Mouse (Mus musculus): Measurements from ENCODE around the gene Psmd4. TPM values are rescaled to one million over a fixed set of nuclear protein-coding genes. Genes with fewer than 3 reads are reported as not detected.

Psmd4 gene
- total RNA-seq, 1 experiment = 291 TPM

GRCm38 (mm10) chr3:95012982-95013381, 29.4 kb downstream of the Psmd4 start:
- Histone ChIP-seq H3K9ac (ENCODE audit: insufficient read depth, low read depth, low read length, poor library complexity, severe bottlenecking) (no peak overlapping the region), H3K4me1 (ENCODE audit: control insufficient read depth in 2 of 2, insufficient read depth in 2 of 2, low read length in 2 of 2, poor library complexity in 1 of 2) (peaks cover 0 to 5% of the 10 kb centered on the region in 2 experiments; a peak in 1 of 4 replicates), H3K27ac (ENCODE audit: insufficient read depth, low read depth, low read length, poor library complexity, severe bottlenecking) (no peak overlapping the region), H3K4me3 (ENCODE audit: insufficient read depth in 1 of 2, low read depth in 1 of 2, low read length in 2 of 2, poor library complexity in 1 of 2, severe bottlenecking in 1 of 2) (no peak overlapping the region), H3K36me3 (ENCODE audit: control insufficient read depth, insufficient read depth, low read length, poor library complexity, severe bottlenecking) (peaks cover 38% of the 10 kb centered on the region), H3K9me3 (ENCODE audit: control insufficient read depth, insufficient read depth, low read depth, low read length) (no peaks in the 10 kb centered on the region)
- TF ChIP-seq CHD2 (IDR thresholded peaks at IDR 0.05; ENCODE audit: low read depth, low read length) (no peak), MAFK (IDR thresholded peaks at IDR 0.05; ENCODE audit: insufficient read depth, low read depth, low read length) (no peak), HCFC1 (IDR thresholded peaks at IDR 0.05; ENCODE audit: borderline replicate concordance, insufficient read depth, low read length) (no peak), ZC3H11A (IDR thresholded peaks at IDR 0.05; ENCODE audit: borderline replicate concordance, low read depth, low read length) (no peak), ZNF384 (IDR thresholded peaks at IDR 0.05; ENCODE audit: low read depth, low read length) (no peak)
- in situ Hi-C loops (cut with MboI; ENCODE audit: low sequenced_read_pairs in 2 of 2, unreplicated experiment in 2 of 2) = no loop called here
- no peak for DNase-seq (ENCODE audit: low read depth, low spot score)

- Histone ChIP-seq H3K9me3 (ENCODE audit: control insufficient read depth, insufficient read depth, low read depth, low read length) (no peaks in the 10 kb centered on the region), H3K4me1 (ENCODE audit: control insufficient read depth in 2 of 2, insufficient read depth in 2 of 2, low read length in 2 of 2, poor library complexity in 1 of 2) (peaks cover 0 to 7% of the 10 kb centered on the region in 2 experiments; a peak in 1 of 4 replicates), H3K4me3 (ENCODE audit: insufficient read depth in 1 of 2, low read depth in 1 of 2, low read length in 2 of 2, poor library complexity in 1 of 2, severe bottlenecking in 1 of 2) (no peak overlapping the region), H3K36me3 (ENCODE audit: control insufficient read depth, insufficient read depth, low read length, poor library complexity, severe bottlenecking) (peaks cover 53% of the 10 kb centered on the region), H3K27ac (ENCODE audit: insufficient read depth, low read depth, low read length, poor library complexity, severe bottlenecking) (no peak overlapping the region), H3K9ac (ENCODE audit: insufficient read depth, low read depth, low read length, poor library complexity, severe bottlenecking) (no peak overlapping the region)
- DNase-seq (ENCODE audit: low read depth, low spot score) = no peak
- in situ Hi-C loops (cut with MboI; ENCODE audit: low sequenced_read_pairs in 2 of 2, unreplicated experiment in 2 of 2) = no loop called here
- TF ChIP-seq MAFK (IDR thresholded peaks at IDR 0.05; ENCODE audit: insufficient read depth, low read depth, low read length) (no peak), ZNF384 (IDR thresholded peaks at IDR 0.05; ENCODE audit: low read depth, low read length) (no peak), CHD2 (IDR thresholded peaks at IDR 0.05; ENCODE audit: low read depth, low read length) (no peak), ZC3H11A (IDR thresholded peaks at IDR 0.05; ENCODE audit: borderline replicate concordance, low read depth, low read length) (no peak), HCFC1 (IDR thresholded peaks at IDR 0.05; ENCODE audit: borderline replicate concordance, insufficient read depth, low read length) (no peak)
Observed at GRCm38 (mm10) chr3:95010396-95010795, 32.0 kb downstream of the Psmd4 start.

DNA sequence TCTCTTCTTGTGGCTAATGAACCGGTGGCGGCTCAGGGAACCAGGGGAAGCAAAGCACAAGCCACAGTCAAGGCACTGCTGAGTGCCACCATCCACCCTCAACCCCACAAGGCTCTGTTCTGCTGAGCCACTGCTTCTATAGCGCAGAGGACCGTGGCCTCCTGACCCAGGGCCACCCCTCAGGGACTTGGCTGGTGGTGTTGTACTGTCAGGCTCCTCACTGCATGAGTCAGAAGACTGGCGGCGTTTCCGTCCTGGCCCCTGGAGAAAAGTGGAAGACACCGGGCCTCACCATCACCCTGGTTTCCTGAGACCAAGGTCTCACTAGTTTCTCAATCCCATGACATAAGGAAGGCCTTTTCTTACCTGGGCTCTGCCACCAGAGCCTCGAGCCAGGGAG, 34.7 kb downstream of the Psmd4 start:
- H3K9me3 ChIP-seq (ENCODE audit: control insufficient read depth, insufficient read depth, low read depth, low read length) = no peaks in the 10 kb centered on the region
- TF ChIP-seq ZNF384 (IDR thresholded peaks at IDR 0.05; ENCODE audit: low read depth, low read length) = no peak
- no peak for TF ChIP-seq MAFK (IDR thresholded peaks at IDR 0.05; ENCODE audit: insufficient read depth, low read depth, low read length)
- no peak for TF ChIP-seq ZC3H11A (IDR thresholded peaks at IDR 0.05; ENCODE audit: borderline replicate concordance, low read depth, low read length)
- TF ChIP-seq CHD2 (IDR thresholded peaks at IDR 0.05; ENCODE audit: low read depth, low read length) = no peak
- TF ChIP-seq HCFC1 (IDR thresholded peaks at IDR 0.05; ENCODE audit: borderline replicate concordance, insufficient read depth, low read length) = no peak
- peaks cover 62% of the 10 kb centered on the region for H3K36me3 ChIP-seq (ENCODE audit: control insufficient read depth, insufficient read depth, low read length, poor library complexity, severe bottlenecking)
- no peak overlapping the region for H3K9ac ChIP-seq (ENCODE audit: insufficient read depth, low read depth, low read length, poor library complexity, severe bottlenecking)
- H3K4me1 ChIP-seq (ENCODE audit: control insufficient read depth in 2 of 2, insufficient read depth in 2 of 2, low read length in 2 of 2, poor library complexity in 1 of 2) = peaks cover 0 to 4% of the 10 kb centered on the region in 2 experiments; a peak in 1 of 4 replicates
- no peak for DNase-seq (ENCODE audit: low read depth, low spot score)
- no peak overlapping the region for H3K27ac ChIP-seq (ENCODE audit: insufficient read depth, low read depth, low read length, poor library complexity, severe bottlenecking)
- H3K4me3 ChIP-seq (ENCODE audit: insufficient read depth in 1 of 2, low read depth in 1 of 2, low read length in 2 of 2, poor library complexity in 1 of 2, severe bottlenecking in 1 of 2) = no peak overlapping the region
- in situ Hi-C loops (cut with MboI; ENCODE audit: low sequenced_read_pairs in 2 of 2, unreplicated experiment in 2 of 2) = no loop called here

DNA sequence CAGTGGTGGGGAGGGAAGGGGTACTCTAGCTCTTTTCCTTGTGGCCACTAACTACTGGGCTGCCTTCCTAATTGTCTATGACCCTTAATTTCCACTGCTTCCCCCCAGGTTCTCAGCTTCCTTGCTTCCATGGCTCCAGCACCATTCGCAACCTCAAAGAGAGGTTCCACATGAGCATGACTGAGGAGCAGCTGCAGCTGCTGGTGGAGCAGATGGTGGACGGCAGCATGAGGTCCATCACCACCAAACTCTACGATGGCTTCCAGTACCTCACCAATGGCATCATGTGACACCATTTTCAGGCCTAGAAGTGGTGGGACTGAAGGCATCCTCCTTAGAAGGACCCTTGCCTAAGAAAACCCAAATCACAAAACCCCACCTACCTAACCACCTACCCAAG, 36.8 kb downstream of the Psmd4 start:
- no peak for DNase-seq (ENCODE audit: low read depth, low spot score)
- in situ Hi-C loops (cut with MboI; ENCODE audit: low sequenced_read_pairs in 2 of 2, unreplicated experiment in 2 of 2) = no loop called here
- Histone ChIP-seq H3K27ac (ENCODE audit: insufficient read depth, low read depth, low read length, poor library complexity, severe bottlenecking) (no peak overlapping the region), H3K36me3 (ENCODE audit: control insufficient read depth, insufficient read depth, low read length, poor library complexity, severe bottlenecking) (peaks cover 49% of the 10 kb centered on the region), H3K9me3 (ENCODE audit: control insufficient read depth, insufficient read depth, low read depth, low read length) (no peaks in the 10 kb centered on the region), H3K9ac (ENCODE audit: insufficient read depth, low read depth, low read length, poor library complexity, severe bottlenecking) (no peak overlapping the region), H3K4me3 (ENCODE audit: insufficient read depth in 1 of 2, low read depth in 1 of 2, low read length in 2 of 2, poor library complexity in 1 of 2, severe bottlenecking in 1 of 2) (no peak overlapping the region), H3K4me1 (ENCODE audit: control insufficient read depth in 2 of 2, insufficient read depth in 2 of 2, low read length in 2 of 2, poor library complexity in 1 of 2) (peaks cover 0 to 4% of the 10 kb centered on the region in 2 experiments; a peak in 1 of 4 replicates)
- TF ChIP-seq MAFK (IDR thresholded peaks at IDR 0.05; ENCODE audit: insufficient read depth, low read depth, low read length) (no peak), ZNF384 (IDR thresholded peaks at IDR 0.05; ENCODE audit: low read depth, low read length) (no peak), ZC3H11A (IDR thresholded peaks at IDR 0.05; ENCODE audit: borderline replicate concordance, low read depth, low read length) (no peak), CHD2 (IDR thresholded peaks at IDR 0.05; ENCODE audit: low read depth, low read length) (no peak), HCFC1 (IDR thresholded peaks at IDR 0.05; ENCODE audit: borderline replicate concordance, insufficient read depth, low read length) (no peak)

DNA sequence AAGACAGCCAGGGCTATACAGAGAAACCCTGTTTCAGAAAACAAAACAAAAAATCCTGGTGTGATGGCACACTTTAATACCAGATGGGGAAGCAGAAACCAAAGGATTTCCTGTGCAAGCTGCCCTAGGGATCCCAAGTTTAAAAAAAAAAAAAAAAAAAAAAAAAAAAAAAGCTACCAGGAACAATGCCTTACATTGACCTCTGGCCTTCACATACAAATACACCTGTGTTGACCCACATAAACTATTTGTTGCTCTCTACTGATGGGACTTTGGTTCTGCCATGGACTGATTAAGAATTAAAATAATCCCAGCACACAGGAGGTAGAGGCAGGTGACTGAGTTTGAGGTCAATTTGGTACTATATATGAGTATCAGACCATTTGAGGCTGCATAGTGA, 39.1 kb downstream of the Psmd4 start:
- no peak for DNase-seq (ENCODE audit: low read depth, low spot score)
- H3K9ac ChIP-seq (ENCODE audit: insufficient read depth, low read depth, low read length, poor library complexity, severe bottlenecking) = no peak overlapping the region
- H3K9me3 ChIP-seq (ENCODE audit: control insufficient read depth, insufficient read depth, low read depth, low read length) = no peaks in the 10 kb centered on the region
- H3K4me3 ChIP-seq (ENCODE audit: insufficient read depth in 1 of 2, low read depth in 1 of 2, low read length in 2 of 2, poor library complexity in 1 of 2, severe bottlenecking in 1 of 2) = no peak overlapping the region
- peaks cover 30% of the 10 kb centered on the region for H3K36me3 ChIP-seq (ENCODE audit: control insufficient read depth, insufficient read depth, low read length, poor library complexity, severe bottlenecking)
- in situ Hi-C loops (cut with MboI; ENCODE audit: low sequenced_read_pairs in 2 of 2, unreplicated experiment in 2 of 2) = no loop called here
- H3K4me1 ChIP-seq (ENCODE audit: control insufficient read depth in 2 of 2, insufficient read depth in 2 of 2, low read length in 2 of 2, poor library complexity in 1 of 2) = peaks cover 0 to 4% of the 10 kb centered on the region in 2 experiments; a peak in 1 of 4 replicates
- no peak overlapping the region for H3K27ac ChIP-seq (ENCODE audit: insufficient read depth, low read depth, low read length, poor library complexity, severe bottlenecking)
- TF ChIP-seq CHD2 (IDR thresholded peaks at IDR 0.05; ENCODE audit: low read depth, low read length) (no peak), ZNF384 (IDR thresholded peaks at IDR 0.05; ENCODE audit: low read depth, low read length) (peak; percentile 55)

All from ES-E14 (cell line).